Mouse (Mus musculus) testis, postnatal 10 days (tissue): ENCODE data around the gene Pacrg.
A peak's percentile ranks its signal among the peaks of the same experiment; 100 is the strongest.

Source experiments
- DNase-seq: peaks from one replicate; pipeline ENCODE4 v3.0.0; 2021; ENCODE audit warnings: low spot score

Gene Pacrg

DNA sequence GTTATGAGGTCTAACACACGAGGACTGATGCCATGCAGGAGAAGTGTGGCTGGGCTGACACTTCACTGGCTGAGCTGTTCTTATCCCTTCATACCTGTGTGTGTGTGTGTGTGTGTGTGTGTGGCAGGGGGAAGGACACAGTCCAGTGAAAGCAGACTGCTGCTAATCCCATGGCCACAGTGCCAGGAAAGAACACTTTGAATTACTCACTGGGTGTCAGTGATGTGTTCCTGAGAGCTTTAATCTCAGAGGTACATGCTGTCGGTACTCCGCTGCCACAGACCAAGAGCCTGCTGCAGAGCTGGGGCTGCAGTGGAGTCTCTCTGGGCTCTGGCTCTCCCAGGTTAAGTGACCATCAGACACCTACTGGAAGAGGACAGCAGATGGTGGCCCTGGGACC lies 290.3 kb downstream of the Pacrg start:
- no peak for DNase-seq

DNA sequence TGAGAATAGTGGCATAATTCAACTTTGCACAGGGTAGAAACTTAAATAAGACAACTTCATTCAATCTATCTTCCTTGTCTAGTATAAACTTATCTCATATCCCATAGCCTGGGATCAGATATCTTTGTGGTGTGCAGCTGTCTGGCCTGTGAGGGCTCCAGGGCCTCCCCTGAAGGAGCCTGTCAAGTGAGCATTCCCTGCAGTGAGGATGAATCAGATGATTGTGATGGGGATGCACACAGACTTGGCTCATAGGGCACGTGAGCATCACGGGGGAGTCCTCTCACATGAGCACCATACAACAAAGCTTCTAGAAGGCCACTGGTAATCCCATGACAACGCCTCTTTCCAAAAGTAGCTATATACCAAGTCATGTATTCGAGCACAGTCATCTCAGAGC lies 291.1 kb downstream of the Pacrg start:
- no peak for DNase-seq

DNA sequence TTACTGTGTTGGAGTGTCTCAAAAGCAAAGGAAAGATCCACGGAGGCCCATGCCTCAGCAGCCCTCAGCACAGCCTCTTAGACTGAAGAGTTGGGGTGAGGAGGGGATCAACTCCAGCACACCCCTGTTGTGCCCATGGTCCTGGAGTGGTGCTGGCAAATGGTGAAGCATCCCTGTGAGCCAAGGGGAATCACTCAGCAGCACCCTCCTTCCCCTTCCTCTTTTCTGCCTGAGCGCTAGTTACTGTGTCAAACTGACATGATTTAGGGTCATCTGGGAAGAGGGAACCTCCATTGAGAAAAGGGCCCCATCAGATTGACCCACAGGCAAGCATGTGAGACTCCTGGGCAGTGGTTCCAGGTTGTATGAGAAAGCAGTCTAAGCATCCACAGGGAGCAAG lies 299.3 kb downstream of the Pacrg start:
- peak; percentile 19 for DNase-seq

GRCm38 (mm10) chr17:10534206-10534605 lies 305.9 kb downstream of the Pacrg start:
- DNase-seq: no peak

DNA sequence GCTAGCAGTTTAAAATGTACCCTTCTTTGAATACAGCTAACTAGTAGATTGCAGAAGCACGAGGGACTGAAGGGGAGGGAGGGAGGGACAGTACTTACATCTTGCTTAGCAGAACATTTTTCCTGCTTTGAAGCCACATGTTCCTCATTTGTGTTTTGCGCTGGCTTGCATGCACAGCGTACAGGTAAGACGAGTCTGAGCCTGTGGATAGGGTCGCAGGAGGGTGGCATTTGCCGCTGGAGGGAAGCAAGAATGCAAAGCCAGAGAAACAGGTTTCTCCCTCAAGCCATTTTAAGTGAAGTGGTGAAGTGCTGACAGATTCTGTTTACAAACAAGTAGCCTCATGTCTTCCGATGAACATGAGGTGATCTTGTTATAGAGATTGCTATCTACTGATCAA lies 306.6 kb downstream of the Pacrg start:
- DNase-seq: no peak

DNA sequence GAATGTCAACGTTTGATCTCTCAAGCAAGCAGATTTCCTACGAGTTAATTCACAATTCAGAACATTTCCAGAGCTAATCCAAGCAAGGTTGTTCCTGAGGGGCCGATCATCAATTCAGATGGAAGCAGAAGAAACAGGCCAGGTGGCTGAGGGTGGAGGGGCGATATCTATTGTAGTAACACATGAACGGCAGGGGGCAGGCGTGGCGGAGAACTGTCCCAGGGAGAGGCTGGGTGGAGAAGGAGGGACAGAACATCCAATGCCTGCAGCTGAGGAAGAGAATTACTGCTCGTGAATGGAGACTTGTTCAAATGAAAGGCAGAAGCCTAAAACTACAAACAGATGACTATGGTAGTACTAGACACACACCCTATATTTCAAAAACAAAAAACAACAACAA lies 309.1 kb downstream of the Pacrg start:
- DNase-seq: peak; percentile 76

DNA sequence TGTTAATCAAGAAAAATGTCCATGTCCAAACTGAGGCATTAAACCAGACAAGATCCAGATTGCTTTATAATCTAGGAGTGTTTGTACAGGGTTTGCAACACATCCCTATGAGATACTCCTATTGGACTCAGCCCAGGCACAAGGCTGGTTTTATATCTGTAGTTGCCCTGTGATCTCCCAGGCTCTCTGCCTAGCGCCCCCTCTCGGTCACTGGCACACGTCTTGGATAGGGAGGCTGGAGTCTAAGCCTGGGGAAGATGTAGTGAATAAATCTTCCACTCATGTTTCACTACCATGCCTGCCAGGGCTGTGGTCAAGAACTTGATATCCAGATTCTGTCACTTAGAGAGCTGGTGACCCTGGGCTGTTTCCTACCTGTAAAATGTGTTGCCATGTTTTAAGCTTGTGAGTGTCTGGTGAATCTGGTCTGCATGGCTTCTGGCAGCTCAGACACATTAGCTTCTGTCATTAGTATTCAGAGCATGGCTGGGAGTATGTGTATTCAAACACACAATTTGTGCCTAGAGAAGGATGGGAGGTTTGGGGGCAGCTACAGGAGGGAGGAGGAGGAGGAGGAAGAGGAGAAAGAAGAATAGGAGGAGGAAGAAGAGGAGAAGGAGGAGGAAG lies 310.7 kb downstream of the Pacrg start:
- peak; percentile 68 for DNase-seq

DNA sequence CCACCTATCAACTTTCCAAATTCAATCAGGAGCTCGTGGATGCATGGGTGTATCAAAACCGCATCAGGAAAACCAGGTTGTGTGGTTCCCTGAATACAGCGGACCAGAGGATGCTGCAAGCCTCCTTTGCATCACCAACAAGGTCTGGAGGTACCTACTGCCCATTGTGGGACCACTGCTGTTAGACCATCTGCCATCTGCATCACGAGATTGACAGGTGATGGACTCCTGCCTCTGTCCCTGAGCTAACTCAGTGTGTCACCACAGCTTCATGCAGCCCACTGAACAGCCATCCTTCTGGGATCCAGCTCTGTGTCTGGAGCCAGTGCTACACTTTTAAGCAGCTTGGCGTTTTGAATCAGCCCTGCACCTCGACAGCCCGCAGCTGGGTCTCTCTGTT lies 318.8 kb downstream of the Pacrg start:
- no peak for DNase-seq

GRCm38 (mm10) chr17:10519506-10520155 lies 320.5 kb downstream of the Pacrg start:
- no peak for DNase-seq

DNA sequence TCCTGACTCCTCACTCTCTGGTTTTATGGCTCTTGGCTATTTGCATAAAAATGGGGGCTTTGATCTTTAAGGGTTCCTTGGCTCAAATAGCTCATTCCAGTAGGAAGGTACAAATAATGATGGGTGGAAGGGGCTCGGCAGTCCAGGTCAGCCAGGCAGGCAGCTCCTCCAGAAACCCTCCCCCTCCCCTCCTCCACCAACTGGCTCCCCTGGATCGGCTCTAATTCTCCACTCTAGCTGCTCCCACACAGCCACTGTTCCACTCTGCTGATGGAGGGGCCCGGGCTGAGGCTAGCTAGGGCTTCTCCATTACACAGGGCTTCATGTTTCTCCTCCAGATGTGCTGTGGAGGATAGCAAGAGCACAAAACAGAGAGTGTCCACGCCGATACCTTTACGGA lies 325.3 kb downstream of the Pacrg start:
- DNase-seq: no peak

- DNase-seq: no peak
Observed at GRCm38 (mm10) chr17:10510913-10511759, 329.0 kb downstream of the Pacrg start.

- no peak for DNase-seq
Observed at GRCm38 (mm10) chr17:10510467-10510866, 329.6 kb downstream of the Pacrg start.

- DNase-seq: no peak
Observed at GRCm38 (mm10) chr17:10508088-10508487, 332.0 kb downstream of the Pacrg start.

GRCm38 (mm10) chr17:10507466-10507865 lies 332.6 kb downstream of the Pacrg start:
- DNase-seq: no peak

DNA sequence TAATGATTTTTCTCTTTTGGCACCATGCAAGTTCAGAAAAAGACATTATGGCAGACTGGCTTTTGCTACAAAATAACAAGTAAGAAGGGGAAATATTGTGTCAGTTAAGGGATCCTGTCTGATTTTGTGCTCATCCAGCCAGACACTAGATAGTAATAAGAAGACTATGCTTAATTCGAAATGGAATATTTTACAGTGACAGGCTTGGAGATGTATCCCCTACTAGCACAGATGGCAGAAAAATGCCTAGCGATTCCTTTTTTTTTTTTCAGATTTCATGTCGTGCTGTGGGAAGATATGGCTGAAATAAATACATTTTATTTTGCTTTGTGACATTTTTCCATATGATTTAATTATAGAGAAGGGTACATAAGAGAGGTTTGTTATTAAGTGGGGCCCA lies 333.2 kb downstream of the Pacrg start:
- DNase-seq: no peak

DNA sequence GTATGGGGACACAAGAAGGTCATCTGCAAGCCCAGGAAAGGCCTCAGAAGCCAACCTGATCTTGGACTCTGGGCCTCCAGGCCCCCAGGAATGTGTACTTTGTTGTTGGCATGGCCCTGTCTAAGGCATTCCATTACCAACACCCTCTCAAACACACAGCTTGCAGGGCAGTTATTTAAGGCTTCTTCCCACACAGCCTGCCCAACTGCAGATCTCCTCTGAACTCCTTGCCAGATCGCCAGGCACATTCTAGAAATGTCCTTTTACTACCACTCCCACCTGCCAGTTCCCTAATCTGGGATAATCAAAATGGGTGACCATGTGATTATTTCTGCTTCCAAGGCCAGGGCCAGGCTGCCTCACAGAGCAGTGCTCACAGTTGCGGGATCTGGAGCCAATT lies 338.7 kb downstream of the Pacrg start:
- no peak for DNase-seq

GRCm38 (mm10) chr17:10500795-10501432 lies 339.2 kb downstream of the Pacrg start:
- DNase-seq: peak; percentile 36

DNA sequence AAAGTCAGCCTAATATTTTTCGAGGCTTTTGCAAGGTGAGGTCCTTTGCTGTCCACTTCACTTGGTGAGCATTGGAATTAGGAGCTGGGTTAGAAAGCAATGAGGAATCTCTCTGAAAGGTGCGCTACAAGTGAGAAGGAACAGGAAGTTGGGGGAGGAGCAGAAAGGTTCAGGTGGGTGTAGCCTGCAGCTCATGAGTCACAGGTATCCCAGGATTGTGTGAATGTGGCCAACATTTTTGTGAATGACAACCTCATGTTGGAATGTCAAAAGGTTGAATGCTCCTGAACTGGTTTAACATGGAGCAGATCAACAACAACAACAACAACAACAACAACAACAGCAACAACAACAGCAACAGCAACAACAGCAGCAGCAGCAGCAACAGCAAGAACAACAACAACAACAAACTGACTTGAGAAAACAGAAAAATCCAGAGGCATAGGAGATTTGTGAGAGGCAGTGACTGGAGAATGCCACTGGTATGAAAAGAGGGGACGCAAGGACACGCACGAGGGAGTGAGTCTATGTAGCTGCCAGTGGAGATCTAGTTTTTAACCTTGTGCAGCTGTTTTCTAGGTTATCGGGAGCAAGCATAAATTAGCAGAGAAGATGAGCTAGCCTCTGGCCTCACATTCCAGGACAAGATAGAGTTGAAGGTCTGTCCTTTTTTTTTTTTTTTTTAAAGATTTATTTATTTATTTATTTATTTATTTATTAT lies 341.0 kb downstream of the Pacrg start:
- no peak for DNase-seq

DNA sequence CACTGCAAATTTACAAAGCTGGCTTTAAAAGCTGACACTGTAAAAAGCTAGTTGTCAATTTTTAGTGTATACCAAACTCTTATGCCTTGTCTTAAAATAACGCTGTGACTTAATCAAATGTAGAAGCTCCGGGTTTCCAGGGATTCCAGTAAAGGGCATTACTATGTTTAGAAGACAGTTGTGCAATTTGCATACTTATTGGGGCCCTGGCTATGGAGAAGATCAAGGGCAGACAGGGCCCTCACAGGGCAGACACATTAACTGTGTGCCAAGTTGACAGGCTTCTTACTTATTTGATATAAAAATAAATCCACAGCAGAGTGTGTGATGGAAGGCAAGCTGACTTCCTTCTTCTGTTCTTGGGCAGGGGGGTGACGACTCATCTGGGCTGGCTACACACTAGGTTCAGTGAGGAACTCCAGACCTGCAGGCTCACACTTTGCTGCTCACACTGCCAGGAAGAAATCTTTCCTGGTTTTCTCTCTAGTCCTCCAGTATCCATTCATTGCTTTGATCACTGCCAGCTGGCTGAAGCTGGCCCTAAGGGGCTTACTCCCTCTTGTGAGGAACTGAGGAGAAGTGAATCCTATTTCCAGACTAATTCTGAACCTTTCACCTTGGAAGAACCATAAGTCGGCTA lies 342.2 kb downstream of the Pacrg start:
- DNase-seq: peak; percentile 35

- peak; percentile 27 for DNase-seq
Observed at GRCm38 (mm10) chr17:10496066-10496465, 344.0 kb downstream of the Pacrg start.

DNA sequence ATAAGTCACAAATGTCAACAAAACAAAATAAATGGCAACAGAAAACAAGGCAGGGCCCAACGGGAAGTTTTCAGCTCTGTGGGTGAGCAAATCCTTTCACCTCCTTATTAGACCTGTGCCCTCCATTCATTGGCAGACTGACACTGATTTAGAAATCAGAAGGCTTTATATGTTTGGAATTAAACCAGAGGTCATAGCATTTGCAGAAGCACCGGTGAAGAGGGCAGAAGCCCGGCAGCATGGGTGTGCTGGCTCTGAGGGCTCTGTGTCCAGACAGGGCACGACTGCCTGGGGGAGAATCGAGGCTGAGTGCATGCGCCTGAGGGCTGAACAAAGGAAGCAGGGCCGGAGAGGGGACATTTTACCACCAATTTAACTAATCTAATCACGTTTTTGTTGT lies 344.5 kb downstream of the Pacrg start:
- peak; percentile 28 for DNase-seq

- DNase-seq: no peak
Observed at GRCm38 (mm10) chr17:10493124-10493523, 347.0 kb downstream of the Pacrg start.
